Mouse (Mus musculus): ENCODE data around the gene Pdcd2.

- TF ChIP-seq CTCF (IDR thresholded peaks at IDR 0.05; ENCODE audit: low read depth, low read length) (no peak), POLR2A (IDR thresholded peaks at IDR 0.05; ENCODE audit: borderline replicate concordance, low read depth, low read length) (peak; percentile 42; the same call in 1 of the 2 replicates)
These were observed at the start of gene Pdcd2 for GRCm38 (mm10) chr17:15526986-15527810.

Data from bone marrow macrophage, adult 2 months (primary cell).